Mouse (Mus musculus): ENCODE data around the gene Ltbp3.

DNA sequence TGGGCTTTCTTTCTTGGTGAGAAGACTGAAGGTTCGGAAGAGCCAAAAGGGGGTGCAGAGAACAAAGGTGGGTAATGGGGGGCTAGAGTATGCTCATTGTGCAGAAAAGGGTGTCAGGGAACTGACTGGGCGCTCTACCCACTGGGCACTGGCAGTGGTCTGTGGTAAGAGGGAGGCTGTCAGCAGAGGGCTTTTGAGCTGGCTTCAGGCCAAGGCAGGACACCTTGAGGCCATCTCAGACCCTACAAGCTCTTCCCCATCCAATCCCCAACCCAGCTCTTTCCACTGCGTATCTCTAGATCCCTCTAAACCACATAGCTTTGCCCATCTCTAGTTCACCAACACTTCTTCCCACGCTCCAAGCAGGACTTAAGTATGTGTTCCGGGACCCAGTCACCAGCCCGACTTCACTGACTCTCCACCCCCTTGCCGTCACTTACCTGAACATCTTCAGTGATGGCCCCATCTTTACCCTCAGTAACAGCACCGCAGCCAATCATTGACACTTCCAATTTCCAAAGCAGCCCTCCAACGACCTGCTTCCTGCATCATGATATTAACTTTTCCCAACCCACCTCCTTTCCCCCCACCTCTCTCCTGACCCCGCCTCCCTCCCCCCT is 44.4 kb downstream of the Ltbp3 start:
- no peak for TF ChIP-seq POLR2A (IDR thresholded peaks at IDR 0.05; ENCODE audit: borderline replicate concordance, control insufficient read depth, low read depth, low read length)
- no peak for TF ChIP-seq CTCF (IDR thresholded peaks at IDR 0.05; ENCODE audit: control insufficient read depth, insufficient read depth, low read length)
